30 mouse cellular contexts compared by ENCODE assay signal in genomic region chr15:66443861-66444260, GRCm38 (mm10). TPM values are rescaled to one million over a fixed set of nuclear protein-coding genes. Genes with fewer than 3 reads are reported as not detected.
DNase-seq lines count a peak whose midpoint lies in the region; ATAC-seq lines count a peak whose summit lies in the region.
"Had no signal": no experiment of that assay in that cellular context is flagged by ENCODE, and none has a peak within 500 bp of the region (broad histone marks: within the 10 kb centered on the region; RNA-seq: fewer than 3 reads in every experiment).

No protein-coding gene starts in this region.

- H3K27ac ChIP-seq in kidney, embryonic 14.5 days (ENCODE audit: low read depth, low read length) = no peak overlapping the region
- H3K27ac ChIP-seq: embryonic facial prominence, embryonic 10.5 days; embryonic facial prominence, embryonic 13.5 days; forebrain, embryonic 12.5 days; forebrain, embryonic 15.5 days; heart, adult 2 months; heart, embryonic 10.5 days; heart, embryonic 13.5 days; hindbrain, embryonic 14.5 days; hindbrain, postnatal 0 days had no signal

- DNase-seq in 3T3-L1 (ENCODE audit: low read depth, low spot score) (peak; percentile 66), 416B (ENCODE audit: low read depth) (peak; percentile 86)
- DNase-seq in brain, adult 2 months (ENCODE audit: low read depth, low spot score) = peak; percentile 61
- no peak for DNase-seq in right cerebral cortex, postnatal 14 days
- no peak for DNase-seq in thymus, adult 18-20 months
- DNase-seq: adrenal gland, adult 2 months; adrenal gland, postnatal 14 days; B cell, adult 2 months; cerebellum, adult 11-12 months; cerebellum, adult 8-10 months; cerebellum, postnatal 10 days; cerebellum, postnatal 36 days; embryo, embryonic 11 days; gastrocnemius, postnatal 25 days; heart, adult 2 months; heart, postnatal 14 days; heart, postnatal 4 days had no signal

- H3K36me3 ChIP-seq in kidney, embryonic 14.5 days (ENCODE audit: control insufficient read depth, insufficient read depth, low read length) = no peaks in the 10 kb centered on the region
- H3K36me3 ChIP-seq: embryonic facial prominence, embryonic 10.5 days; embryonic facial prominence, embryonic 13.5 days; forebrain, embryonic 12.5 days; forebrain, embryonic 15.5 days; G1E; heart, embryonic 10.5 days; heart, embryonic 13.5 days had no signal

- H3K27me3 ChIP-seq in kidney, embryonic 14.5 days (ENCODE audit: control insufficient read depth, insufficient read depth, low read length) = no peaks in the 10 kb centered on the region
- H3K27me3 ChIP-seq: CH12.LX; embryonic facial prominence, embryonic 13.5 days; forebrain, embryonic 12.5 days; forebrain, embryonic 15.5 days; heart, embryonic 13.5 days had no signal

- no peak overlapping the region for H3K9ac ChIP-seq in kidney, embryonic 14.5 days (ENCODE audit: low read depth, low read length)
- H3K9ac ChIP-seq: embryonic facial prominence, embryonic 13.5 days; forebrain, embryonic 12.5 days; forebrain, embryonic 15.5 days; heart, embryonic 13.5 days; hindbrain, embryonic 14.5 days had no signal

- H3K4me1 ChIP-seq in kidney, embryonic 14.5 days (ENCODE audit: control insufficient read depth, insufficient read depth, low read length) = no peaks in the 10 kb centered on the region
- H3K4me1 ChIP-seq: heart, embryonic 10.5 days; heart, embryonic 13.5 days had no signal

- H3K9me3 ChIP-seq in kidney, embryonic 14.5 days (ENCODE audit: control insufficient read depth, low read length) = no peaks in the 10 kb centered on the region
- H3K9me3 ChIP-seq: embryonic facial prominence, embryonic 10.5 days; embryonic facial prominence, embryonic 13.5 days; forebrain, embryonic 12.5 days; forebrain, embryonic 15.5 days; G1E; heart, embryonic 10.5 days; heart, embryonic 13.5 days had no signal

- no peak overlapping the region for H3K4me2 ChIP-seq in kidney, embryonic 14.5 days (replicated peaks; ENCODE audit: low read depth, low read length)
- H3K4me2 ChIP-seq: embryonic facial prominence, embryonic 13.5 days; forebrain, embryonic 12.5 days; forebrain, embryonic 15.5 days; heart, embryonic 13.5 days; hindbrain, embryonic 14.5 days had no signal

- ATAC-seq in kidney, embryonic 14.5 days (ENCODE audit: low FRiP score, low TSS enrichment) = no peak
- ATAC-seq: forebrain, embryonic 15.5 days; hindbrain, postnatal 0 days; inflammation-experienced regulatory T-cells, adult 6 months had no signal

- no peak overlapping the region for H3K4me3 ChIP-seq in kidney, embryonic 14.5 days (ENCODE audit: low read length)
- H3K4me3 ChIP-seq: embryonic facial prominence, embryonic 10.5 days; embryonic facial prominence, embryonic 13.5 days; erythroblast, embryonic 14.5 days; forebrain, embryonic 12.5 days; forebrain, embryonic 15.5 days; heart, adult 2 months; heart, embryonic 10.5 days; heart, embryonic 13.5 days had no signal

RNA-seq across cellular contexts. Expression of gene Lrrc6, which starts 56.8 kb away (rescaled TPM):
- polyA plus RNA-seq in kidney, embryonic 14.5 days (2014; fragmentation: Nextera tagmentation; extraction: Ambion mirVana) = 0.32 and 0.36 TPM in 2 replicates
- polyA plus RNA-seq: adrenal gland, adult 2 months; embryonic facial prominence, embryonic 13.5 days; erythroblast, embryonic 14.5 days; G1E had no signal

Comparison
In these comparisons a context has a peak if more than half of its experiments do, and no peak if none do; other contexts are left out.
1. DNase-seq: peak in 3T3-L1 (single experiment), 416B (single experiment) and brain, adult 2 months (single experiment); none in right cerebral cortex, postnatal 14 days (single experiment) and thymus, adult 18-20 months (0 of 2).